Mouse (Mus musculus) ES-Bruce4 (cell line): ENCODE data around the gene Cyp1a2. TPM values are rescaled to one million over a fixed set of nuclear protein-coding genes. Genes with fewer than 3 reads are reported as not detected.

Experiments
- H3K27ac ChIP-seq: 2 replicates; pipeline ENCODE4 v1.5.1; 2012; ENCODE audit warnings: low read length, inconsistent platforms; ENCODE audit not compliant: insufficient read depth
- H3K27me3 ChIP-seq: 2 replicates; pipeline ENCODE4 v1.6.1; 2012; ENCODE audit warnings: mild to moderate bottlenecking, low read length, inconsistent platforms; ENCODE audit not compliant: control insufficient read depth, poor library complexity, insufficient read depth, severe bottlenecking
- H3K36me3 ChIP-seq: 2 replicates; pipeline ENCODE4 v1.6.1; 2012; ENCODE audit warnings: inconsistent platforms, mild to moderate bottlenecking, low read length, moderate library complexity; ENCODE audit not compliant: control insufficient read depth, poor library complexity, insufficient read depth, severe bottlenecking
- H3K4me1 ChIP-seq: one replicate; pipeline ENCODE4 v1.8.1; 2011; ENCODE audit warnings: low read length; ENCODE audit not compliant: control insufficient read depth, insufficient read depth
- H3K4me3 ChIP-seq: 2 replicates; pipeline ENCODE4 v1.5.1; 2011; ENCODE audit warnings: low read depth, mild to moderate bottlenecking, low read length
- H3K9ac ChIP-seq: 2 replicates; pipeline ENCODE4 v1.6.1; 2012; ENCODE audit warnings: low read depth, mild to moderate bottlenecking, inconsistent platforms; ENCODE audit not compliant: poor library complexity, severe bottlenecking
- H3K9me3 ChIP-seq: replicated peaks from 2 replicates; pipeline ENCODE4 v1.6.1; 2012; ENCODE audit warnings: mild to moderate bottlenecking, low read length, inconsistent platforms; ENCODE audit not compliant: control insufficient read depth, poor library complexity, insufficient read depth, severe bottlenecking
- CTCF ChIP-seq: IDR thresholded peaks from one replicate; pipeline ENCODE4 v1.8.1; 2011; ENCODE audit warnings: low read depth, low read length
- EP300 ChIP-seq: IDR thresholded peaks from 2 replicates; pipeline ENCODE4 v1.6.1; 2011; ENCODE audit warnings: low read depth, low read length; ENCODE audit not compliant: insufficient read depth
- POLR2A ChIP-seq: IDR thresholded peaks from one replicate; pipeline ENCODE4 v1.8.1; 2011; ENCODE audit warnings: low read length; ENCODE audit not compliant: insufficient read depth
- polyA plus RNA-seq: library from polyadenylated mRNA; stranded (reverse); fragments of >200 nt; gene quantifications from 2 replicates; pipeline ENCODE4 v1.2.4, GENCODE M21; 2011; ENCODE audit warnings: low read depth; ENCODE audit not compliant: missing spikeins, insufficient read depth, insufficient read length

Cyp1a2 gene
- polyA plus RNA-seq, 1 experiment, result not detected

DNA sequence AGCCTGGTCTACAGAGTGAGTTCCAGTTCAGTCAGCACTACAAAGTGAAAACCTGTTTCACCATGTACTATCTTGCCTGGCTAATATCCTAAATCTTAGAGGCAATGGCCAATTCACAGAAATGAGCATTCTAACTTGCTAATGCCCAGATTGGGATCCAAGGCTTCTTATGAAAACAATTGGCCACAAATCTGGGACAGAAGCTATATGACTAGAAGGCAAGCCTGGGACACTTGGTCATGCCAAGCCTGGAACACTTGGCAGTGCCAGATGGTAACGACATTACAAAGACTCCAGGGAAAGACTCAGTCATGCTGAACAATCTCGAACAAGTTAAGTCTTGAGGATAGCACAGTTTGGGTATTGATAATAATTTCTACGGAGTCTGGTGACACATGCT lies 23.0 kb upstream of the Cyp1a2 start:
- no peaks in the 10 kb centered on the region for H3K9me3 ChIP-seq
- H3K27ac ChIP-seq, result no peak overlapping the region
- peaks cover 3% of the 10 kb centered on the region; the same call in 1 of the 2 replicates for H3K36me3 ChIP-seq
- H3K4me3 ChIP-seq, result no peak overlapping the region
- H3K9ac ChIP-seq, result no peak overlapping the region
- H3K4me1 ChIP-seq, result no peaks in the 10 kb centered on the region
- no peak for TF ChIP-seq CTCF
- TF ChIP-seq POLR2A, result no peak
- TF ChIP-seq EP300, result no peak
- H3K27me3 ChIP-seq, result no peaks in the 10 kb centered on the region

DNA sequence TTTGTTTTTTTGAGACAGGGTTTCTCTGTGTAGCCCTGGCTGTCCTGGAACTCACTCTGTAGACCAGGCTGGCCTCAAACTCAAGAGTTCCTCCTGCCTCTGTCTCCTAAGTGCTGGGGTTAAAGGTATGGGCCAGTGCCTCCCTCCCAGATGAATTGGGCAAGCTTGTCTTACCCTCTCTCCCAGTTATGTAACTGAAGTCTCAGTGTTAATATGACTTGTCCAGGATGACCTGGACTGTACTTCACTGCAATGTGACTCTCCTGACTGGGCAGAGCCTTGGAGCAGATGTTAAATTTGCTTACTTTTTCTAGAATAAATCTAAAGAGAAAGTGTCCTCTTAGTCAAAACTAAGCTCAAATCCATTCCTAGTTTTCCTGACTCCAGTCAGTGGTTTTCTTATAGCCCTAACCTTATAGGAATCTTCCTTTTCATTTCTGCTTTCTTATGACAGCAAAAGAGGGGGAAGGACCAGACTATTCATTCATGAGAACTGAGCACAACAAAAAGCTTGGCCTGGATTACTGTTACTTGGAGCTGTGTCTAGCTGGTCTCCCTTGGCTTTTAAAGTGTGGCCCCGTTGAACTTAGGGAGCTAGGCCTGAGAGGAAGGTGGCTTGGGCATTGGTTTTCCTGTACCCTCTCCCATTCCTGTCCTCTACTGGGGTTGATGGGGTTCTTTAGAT lies 15.1 kb upstream of the Cyp1a2 start:
- Histone ChIP-seq H3K9me3 (no peaks in the 10 kb centered on the region), H3K27ac (no peak overlapping the region), H3K4me1 (no peaks in the 10 kb centered on the region), H3K4me3 (no peak overlapping the region), H3K27me3 (no peaks in the 10 kb centered on the region), H3K9ac (no peak overlapping the region), H3K36me3 (no peaks in the 10 kb centered on the region)
- TF ChIP-seq POLR2A (no peak), EP300 (no peak), CTCF (no peak)

DNA sequence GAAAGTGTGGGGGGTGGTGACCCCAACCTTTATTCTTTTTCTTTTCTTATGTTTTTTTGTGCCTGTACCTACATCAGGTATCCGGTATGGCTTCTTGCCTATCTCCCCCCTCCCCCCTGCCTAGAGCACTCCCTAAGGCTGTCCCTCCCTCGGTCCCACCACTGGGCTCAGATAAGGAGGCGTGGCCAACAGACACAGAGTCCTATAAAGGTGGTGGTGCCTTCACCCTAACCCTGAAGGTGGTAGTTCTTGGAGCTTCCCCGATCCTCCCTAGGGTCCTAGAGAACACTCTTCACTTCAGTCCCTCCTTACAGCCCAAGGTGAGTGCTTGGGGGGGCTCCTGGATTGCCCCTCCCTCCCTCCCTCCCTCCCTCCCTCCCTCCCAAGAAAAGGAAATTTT lies 13.9 kb upstream of the Cyp1a2 start:
- Histone ChIP-seq H3K9ac (no peak overlapping the region), H3K9me3 (no peaks in the 10 kb centered on the region), H3K27me3 (no peaks in the 10 kb centered on the region), H3K27ac (no peak overlapping the region), H3K4me3 (no peak overlapping the region), H3K36me3 (no peaks in the 10 kb centered on the region), H3K4me1 (no peaks in the 10 kb centered on the region)
- TF ChIP-seq CTCF (no peak), EP300 (no peak), POLR2A (no peak)

DNA sequence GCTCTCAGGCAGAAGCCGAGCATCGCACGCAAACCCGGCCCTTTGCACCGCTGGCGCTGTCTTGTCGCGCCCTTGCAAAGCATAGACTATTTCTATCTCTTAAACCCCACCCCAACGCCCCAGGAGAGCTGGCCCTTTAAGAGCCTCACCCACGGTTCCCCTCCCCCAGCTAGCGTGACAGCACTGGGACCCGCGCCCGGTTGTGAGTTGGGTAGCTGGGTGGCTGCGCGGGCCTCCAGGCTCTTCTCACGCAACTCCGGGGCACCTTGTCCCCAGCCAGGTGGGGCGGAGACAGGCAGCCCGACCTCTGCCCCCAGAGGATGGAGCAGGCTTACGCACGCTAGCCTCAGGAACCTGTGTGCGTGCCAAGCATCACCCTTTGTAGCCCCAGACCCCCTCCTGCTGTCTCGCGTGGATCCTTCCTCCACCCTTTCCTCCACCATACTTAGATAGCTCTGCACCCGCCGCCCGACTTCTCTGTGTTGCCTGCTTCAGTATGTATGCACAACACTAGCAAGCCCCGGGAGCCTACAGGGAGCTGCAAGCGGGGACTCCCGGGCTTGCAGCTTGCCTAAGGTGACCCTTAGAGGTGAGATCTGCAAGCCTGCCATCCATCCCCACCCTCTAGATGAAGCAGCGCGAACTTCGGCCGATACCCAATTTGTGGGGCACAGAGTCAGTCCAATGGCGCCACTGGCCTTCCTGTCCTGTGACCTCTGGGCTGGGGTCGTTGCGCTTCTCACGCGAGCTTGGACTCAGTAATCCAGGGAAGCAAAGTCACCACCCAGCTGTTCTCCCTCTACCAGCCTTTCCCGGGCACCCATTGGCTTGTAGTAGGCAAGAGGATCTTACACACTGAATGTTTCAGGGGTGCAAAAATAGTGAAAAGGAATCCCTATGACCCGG lies 13.1 kb upstream of the Cyp1a2 start:
- H3K27ac ChIP-seq, result no peak overlapping the region
- peak overlapping the region; percentile 49 for H3K4me3 ChIP-seq
- no peaks in the 10 kb centered on the region for H3K4me1 ChIP-seq
- H3K9ac ChIP-seq, result peak overlapping the region; percentile 2; the same call in 1 of the 2 replicates
- no peaks in the 10 kb centered on the region for H3K9me3 ChIP-seq
- H3K27me3 ChIP-seq, result no peaks in the 10 kb centered on the region
- no peaks in the 10 kb centered on the region for H3K36me3 ChIP-seq
- TF ChIP-seq EP300 (no peak), POLR2A (no peak), CTCF (no peak)

DNA sequence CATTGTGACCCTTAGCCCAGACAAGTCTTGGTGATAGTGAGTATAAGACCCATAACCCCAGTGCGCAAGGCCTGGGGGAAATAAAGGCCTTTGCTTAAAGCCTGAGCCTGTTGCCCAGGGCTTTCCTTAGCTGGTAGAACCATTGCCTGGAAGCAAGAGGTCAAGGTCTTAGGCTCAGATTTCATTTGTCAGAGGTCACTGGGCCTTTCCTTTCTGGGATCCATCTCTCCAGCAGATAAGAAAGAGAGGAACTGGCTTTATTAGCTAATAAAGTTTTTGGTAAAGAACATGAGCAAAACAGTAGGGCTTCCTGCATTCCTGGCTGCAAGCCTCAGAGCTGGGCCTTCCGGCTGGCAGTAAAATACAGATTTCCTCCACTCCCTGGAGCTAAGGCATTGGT lies 10.6 kb upstream of the Cyp1a2 start:
- TF ChIP-seq POLR2A, result no peak
- no peak for TF ChIP-seq EP300
- TF ChIP-seq CTCF, result no peak
- Histone ChIP-seq H3K27me3 (no peaks in the 10 kb centered on the region), H3K9me3 (no peaks in the 10 kb centered on the region), H3K27ac (no peak overlapping the region), H3K4me1 (no peaks in the 10 kb centered on the region), H3K4me3 (no peak overlapping the region), H3K36me3 (no peaks in the 10 kb centered on the region), H3K9ac (no peak overlapping the region)

DNA sequence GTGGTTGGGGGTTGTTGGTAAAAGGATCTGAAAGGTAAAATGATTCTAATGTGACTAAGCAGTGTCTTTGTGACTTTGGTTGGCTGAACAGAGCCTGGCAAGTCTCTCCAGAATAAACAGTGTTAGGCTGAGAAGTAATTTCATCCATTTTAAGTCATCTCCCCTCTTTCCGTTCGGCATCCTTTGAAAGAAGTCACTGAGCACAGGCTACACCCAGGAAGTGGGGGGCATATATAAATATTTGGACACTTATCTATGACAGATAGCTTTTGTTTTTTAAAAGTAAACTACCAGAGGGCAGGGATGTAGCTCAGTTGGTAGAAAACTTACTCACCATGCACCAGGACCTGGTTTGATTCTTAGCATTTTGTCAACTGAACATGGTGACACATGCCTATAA lies 5.1 kb upstream of the Cyp1a2 start:
- Histone ChIP-seq H3K27me3 (no peaks in the 10 kb centered on the region), H3K9ac (no peak overlapping the region), H3K27ac (no peak overlapping the region), H3K4me1 (no peaks in the 10 kb centered on the region), H3K4me3 (no peak overlapping the region), H3K9me3 (no peaks in the 10 kb centered on the region), H3K36me3 (no peaks in the 10 kb centered on the region)
- TF ChIP-seq POLR2A, result no peak
- no peak for TF ChIP-seq CTCF
- TF ChIP-seq EP300, result no peak
